Mouse (Mus musculus) bone marrow macrophage, adult 2 months (primary cell): Measurements from ENCODE around the gene Flad1. TPM values are rescaled to one million over a fixed set of nuclear protein-coding genes. Genes with fewer than 3 reads are reported as not detected.
A peak's percentile ranks its signal among the peaks of the same experiment; 100 is the strongest.

ENCODE experiments used
- H3K27ac ChIP-seq: 2 replicates; pipeline ENCODE4 v1.5.1; 2012; ENCODE audit warnings: low read depth, low read length; ENCODE audit not compliant: insufficient read depth
- H3K4me1 ChIP-seq: 2 replicates; pipeline ENCODE4 v1.6.1; 2012; ENCODE audit warnings: low read length; ENCODE audit not compliant: control insufficient read depth, insufficient read depth
- H3K4me3 ChIP-seq: 2 replicates; pipeline ENCODE4 v1.5.1; 2012; ENCODE audit warnings: mild to moderate bottlenecking, low read length, moderate library complexity; ENCODE audit not compliant: insufficient read depth
- CTCF ChIP-seq: IDR thresholded peaks from 2 replicates; pipeline ENCODE4 v1.5.1; 2012; ENCODE audit warnings: low read depth, mild to moderate bottlenecking, low read length, moderate library complexity
- POLR2A ChIP-seq: IDR thresholded peaks from 2 replicates; pipeline ENCODE4 v1.6.1; 2012; ENCODE audit warnings: mild to moderate bottlenecking, low read depth, low read length, borderline replicate concordance
- polyA plus RNA-seq: library from polyadenylated mRNA; stranded (reverse); fragments of >200 nt; gene quantifications from 2 replicates; pipeline ENCODE4 v1.2.4, GENCODE M21; 2012; ENCODE audit not compliant: missing spikeins, insufficient read depth, insufficient read length

Gene Flad1
- polyA plus RNA-seq, 1 experiment: 17.7 TPM

DNA sequence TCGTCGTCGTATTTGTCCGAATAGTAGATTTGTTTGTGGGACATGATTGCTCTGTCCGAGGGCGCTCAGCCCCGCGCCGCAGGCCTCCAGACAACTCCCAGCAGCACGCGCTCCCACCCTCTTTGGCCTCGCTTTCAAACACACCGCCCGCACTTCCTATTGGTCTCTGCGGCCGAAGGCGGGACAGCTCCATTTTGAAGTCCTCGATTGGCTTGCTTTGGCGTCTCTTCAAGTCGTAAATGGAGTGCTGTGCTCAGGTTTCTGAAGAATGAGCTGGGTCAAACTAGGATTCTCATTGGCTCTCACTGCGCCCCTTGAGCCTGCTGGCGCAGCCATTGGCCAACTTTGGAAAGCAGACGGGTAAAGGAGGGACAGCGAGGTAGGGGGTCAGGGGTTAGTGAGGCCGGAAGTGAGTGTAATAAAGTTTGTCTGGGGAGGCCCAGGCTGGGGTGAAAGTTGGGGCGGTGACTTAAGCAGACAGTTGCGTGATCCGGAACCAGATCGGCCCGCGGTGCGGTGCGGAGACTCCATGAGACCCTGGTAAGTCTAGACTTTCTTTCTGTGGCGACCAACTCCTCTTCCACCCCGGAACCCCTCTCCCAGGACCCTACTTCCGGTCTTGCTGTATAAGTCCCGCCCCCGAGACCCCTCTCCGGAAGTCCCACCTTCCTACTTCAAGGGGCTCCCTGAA is 6.6 kb upstream of the Flad1 start, which contains the start of the genes Cks1b and Shc1:
Gene Cks1b (minus strand): TSS at position 214 of the 691 bp plus-strand sequence.
Gene Shc1 (plus strand): TSS at position 274 of the 691 bp plus-strand sequence.
- Histone ChIP-seq H3K27ac (peak within 1 kb of the TSS; percentile 95), H3K4me3 (peak within 1 kb of the TSS; percentile 90), H3K4me1 (peaks cover 37% of the 10 kb centered on the region)
- TF ChIP-seq CTCF (no peak), POLR2A (no peak)

DNA sequence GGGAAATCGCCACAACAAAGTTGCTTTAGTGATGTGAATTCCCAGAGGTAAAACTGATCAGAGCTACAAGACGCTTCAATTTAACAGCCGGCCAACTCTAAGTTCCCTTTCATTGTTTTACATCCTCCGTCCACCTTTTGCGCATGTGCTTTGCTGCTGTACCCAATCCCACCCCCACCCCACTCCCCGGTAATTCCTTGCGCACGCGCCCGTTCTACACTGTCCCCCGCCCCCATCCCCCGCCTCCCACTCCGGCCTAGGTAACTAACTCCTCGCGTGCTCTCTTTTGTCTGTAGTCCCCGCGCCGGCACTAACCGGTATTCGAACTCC is 6.1 kb upstream of the Flad1 start:
- Histone ChIP-seq H3K27ac (peak overlapping the region; percentile 70), H3K4me1 (peaks cover 32% of the 10 kb centered on the region), H3K4me3 (peak overlapping the region; percentile 90)
- TF ChIP-seq CTCF: no peak

DNA sequence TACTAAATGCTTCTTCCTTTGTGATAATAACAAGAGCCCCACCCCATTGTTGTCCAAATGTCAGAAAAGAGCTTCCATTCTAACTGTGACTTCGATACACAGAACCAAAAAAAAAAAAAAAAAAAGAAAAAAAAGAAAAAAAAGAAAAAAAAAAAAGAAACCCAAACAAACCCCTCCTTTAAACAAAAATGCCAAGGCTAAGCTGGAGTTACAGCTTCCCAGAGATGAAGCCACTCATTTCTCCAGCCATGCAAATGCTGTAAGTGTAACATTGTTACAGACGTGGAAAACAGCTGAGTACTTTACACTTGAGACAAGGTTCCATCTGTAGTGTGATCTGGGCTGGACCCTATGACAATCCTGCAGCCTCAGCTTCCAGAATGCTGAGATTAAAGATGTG is 5.5 kb upstream of the Flad1 start:
- H3K27ac ChIP-seq: peak overlapping the region; percentile 36; the same call in 1 of the 2 replicates
- H3K4me3 ChIP-seq: peak overlapping the region; percentile 90
- no peak for TF ChIP-seq CTCF
- TF ChIP-seq POLR2A: no peak
- peaks cover 27% of the 10 kb centered on the region for H3K4me1 ChIP-seq

DNA sequence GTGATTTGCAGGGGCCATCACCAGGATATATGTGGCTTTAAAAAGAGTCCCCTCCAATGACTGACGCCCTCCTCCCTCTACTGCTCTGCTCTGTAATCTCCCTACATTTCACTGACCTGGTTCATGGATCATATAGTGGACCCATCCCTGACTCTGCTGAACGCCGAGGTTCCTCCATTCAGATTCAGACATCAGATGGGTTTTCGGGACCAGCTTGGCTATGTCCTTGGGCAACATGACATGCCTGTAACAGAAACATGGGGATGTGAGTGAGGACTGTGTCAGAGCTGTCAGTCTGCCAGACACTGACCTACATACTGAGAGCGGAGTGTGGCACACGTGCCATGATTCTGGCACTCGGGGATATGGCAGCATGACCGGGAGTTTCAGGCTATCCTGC is 4.5 kb upstream of the Flad1 start:
- H3K27ac ChIP-seq: no peak overlapping the region
- H3K4me3 ChIP-seq: no peak overlapping the region
- peaks cover 20% of the 10 kb centered on the region for H3K4me1 ChIP-seq
- TF ChIP-seq POLR2A: no peak
- TF ChIP-seq CTCF: no peak

DNA sequence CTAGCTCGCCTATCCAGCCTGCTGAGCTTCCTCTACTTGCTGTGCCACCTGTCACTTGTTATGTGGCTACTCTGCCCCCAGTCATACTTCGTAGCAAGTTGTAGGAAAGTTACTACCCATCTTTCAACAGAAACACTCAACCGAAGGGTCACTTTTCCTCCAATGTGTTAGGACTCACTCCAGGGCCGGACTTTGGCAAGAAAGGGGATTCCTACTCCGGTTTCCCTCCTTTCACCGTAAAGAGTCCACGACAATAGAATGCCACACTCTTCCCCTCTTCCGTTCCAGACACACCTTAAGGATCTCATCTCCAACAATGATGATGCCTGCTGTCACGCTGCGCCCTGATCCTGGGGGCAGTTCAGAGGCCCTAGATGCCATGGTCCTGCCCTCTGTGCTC is 806 bp downstream of the Flad1 start:
- peak overlapping the region; percentile 79 for H3K4me3 ChIP-seq
- TF ChIP-seq POLR2A: no peak
- TF ChIP-seq CTCF: no peak
- peaks cover 5% of the 10 kb centered on the region for H3K4me1 ChIP-seq

DNA sequence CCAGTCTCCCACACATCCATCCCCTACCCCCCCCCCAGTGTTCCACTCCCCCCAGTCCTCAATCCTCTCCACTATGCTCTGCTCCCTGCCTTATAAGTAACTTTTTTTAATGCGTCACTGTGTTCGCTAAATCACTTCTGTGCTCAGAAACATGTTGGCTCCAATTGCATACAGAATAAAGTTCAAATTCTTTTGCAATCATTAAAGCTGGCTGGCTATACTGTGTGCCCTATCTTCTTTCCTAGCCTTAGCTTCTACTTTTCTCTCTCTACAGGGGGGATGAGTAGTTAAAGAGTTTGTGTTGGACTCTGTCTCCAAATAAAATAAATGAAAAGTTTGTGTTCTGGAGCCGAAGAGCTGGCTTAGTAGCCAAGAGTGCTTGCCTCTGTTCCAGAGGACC is 2.0 kb downstream of the Flad1 start:
- TF ChIP-seq POLR2A: no peak
- no peak for TF ChIP-seq CTCF
- Histone ChIP-seq H3K4me1 (peaks cover 5% of the 10 kb centered on the region), H3K4me3 (no peak overlapping the region), H3K27ac (no peak overlapping the region)

More for the DNA sequence above, 806 bp downstream of the Flad1 start:
- no peak overlapping the region for H3K27ac ChIP-seq

DNA sequence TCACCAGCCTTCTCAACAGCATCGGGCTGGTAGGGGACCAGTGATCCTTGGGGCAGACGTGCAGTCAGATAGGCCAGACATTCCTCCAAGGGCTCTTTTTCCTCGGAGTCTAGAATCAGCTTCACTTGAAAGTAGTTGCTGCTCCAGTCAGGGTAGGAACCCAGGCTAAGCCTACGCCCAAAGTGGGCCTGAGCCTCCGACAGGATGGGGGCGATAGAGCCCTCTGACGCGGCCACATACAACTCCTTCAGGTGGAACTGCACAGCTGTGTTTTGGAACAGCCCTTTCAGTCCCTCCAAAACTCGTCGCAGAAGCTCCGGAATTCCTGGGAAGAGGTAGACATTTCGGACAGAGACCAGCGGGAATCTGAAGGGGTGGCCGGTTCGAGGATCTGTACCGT is 3.2 kb downstream of the Flad1 start:
- H3K4me1 ChIP-seq: peaks cover 5% of the 10 kb centered on the region
- H3K4me3 ChIP-seq: no peak overlapping the region
- TF ChIP-seq POLR2A: no peak
- TF ChIP-seq CTCF: no peak
- H3K27ac ChIP-seq: no peak overlapping the region

DNA sequence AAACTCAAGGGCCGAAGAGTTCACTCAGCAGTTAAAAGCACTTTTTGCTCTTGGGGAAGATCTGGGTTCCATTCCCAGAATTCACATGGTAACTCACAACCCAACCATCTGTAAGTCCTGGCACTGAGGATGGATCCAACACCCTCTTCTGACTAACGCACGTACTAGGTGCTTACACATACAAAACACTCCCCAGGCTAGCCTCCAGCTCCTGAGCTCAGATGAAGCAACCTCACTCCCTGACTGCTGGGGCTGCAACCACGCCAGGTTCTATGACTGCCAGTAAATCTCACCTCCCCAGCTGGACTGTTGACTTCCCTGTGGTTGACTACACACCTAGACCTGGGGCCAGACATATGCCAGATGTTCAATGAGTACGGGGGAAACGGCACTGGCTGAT is 4.8 kb downstream of the Flad1 start:
- no peak overlapping the region for H3K27ac ChIP-seq
- H3K4me1 ChIP-seq: peaks cover 5% of the 10 kb centered on the region
- H3K4me3 ChIP-seq: no peak overlapping the region
- TF ChIP-seq POLR2A (no peak), CTCF (no peak)

DNA sequence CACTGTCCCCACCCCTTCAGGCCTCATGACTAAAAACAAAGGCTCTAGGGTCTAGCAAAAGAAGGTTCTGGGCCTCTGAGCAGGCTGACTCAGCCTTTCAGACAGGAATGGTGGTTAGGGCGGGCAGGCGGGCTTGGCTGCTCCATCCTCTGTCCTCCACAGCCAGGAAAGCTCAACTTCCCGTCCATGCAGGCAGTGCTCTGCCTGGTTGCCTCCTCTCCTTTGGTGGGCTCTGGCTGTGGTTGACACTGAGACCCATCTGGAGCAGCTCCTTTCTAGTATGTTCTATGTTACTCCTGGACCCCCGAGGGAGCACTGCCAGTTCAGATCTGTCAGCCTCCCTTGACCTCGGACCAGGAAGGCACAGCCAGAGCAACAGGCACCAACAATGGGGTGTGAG is 9.0 kb downstream of the Flad1 start, which contains the start of gene Lenep:
Gene Lenep (minus strand): TSS at position 101 of the 400 bp plus-strand sequence.
- Histone ChIP-seq H3K4me1 (no peaks in the 10 kb centered on the region), H3K27ac (no peak within 1 kb of the TSS), H3K4me3 (no peak within 1 kb of the TSS)
- TF ChIP-seq POLR2A (no peak), CTCF (no peak)

DNA sequence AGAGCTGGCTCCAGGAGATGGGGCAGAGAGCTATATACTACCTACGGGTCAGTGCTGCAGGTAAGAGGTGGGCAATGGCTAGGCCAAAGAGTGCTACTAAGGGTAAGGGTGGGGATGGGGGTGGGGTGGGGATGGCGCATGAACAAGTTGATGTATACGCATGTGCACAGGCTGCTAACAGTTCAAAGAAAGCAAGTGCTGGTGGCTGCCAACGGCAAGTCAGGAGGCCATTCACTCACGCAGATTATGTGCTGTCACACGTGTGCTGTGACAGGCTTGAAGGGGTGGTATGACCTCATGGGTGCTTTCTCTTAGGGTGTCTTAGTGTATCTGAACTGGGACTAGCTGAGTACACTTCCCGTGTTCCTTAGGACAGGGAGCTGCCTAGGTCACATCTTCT is 10.3 kb downstream of the Flad1 start:
- TF ChIP-seq POLR2A (no peak), CTCF (no peak)
- H3K4me3 ChIP-seq: no peak overlapping the region
- no peak overlapping the region for H3K27ac ChIP-seq
- H3K4me1 ChIP-seq: peaks cover 3% of the 10 kb centered on the region; the same call in 1 of the 2 replicates

DNA sequence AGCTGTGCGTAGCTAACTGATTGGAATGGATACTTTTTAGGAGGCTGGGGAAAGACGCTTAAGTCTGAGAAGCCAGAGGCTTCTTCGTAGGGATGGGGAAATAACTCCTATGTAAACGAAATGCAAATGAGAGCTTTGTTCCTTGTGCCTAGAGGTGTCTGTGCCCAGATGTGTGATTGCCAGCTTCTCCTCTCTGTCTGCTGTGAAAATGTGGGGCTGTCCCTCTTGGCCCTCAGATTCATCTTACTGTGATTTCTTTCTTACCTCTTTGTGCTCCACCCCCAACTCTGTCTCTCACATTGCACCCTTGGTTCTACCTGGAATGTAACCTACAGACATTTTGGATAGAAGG is 15.0 kb downstream of the Flad1 start:
- peaks cover 3% of the 10 kb centered on the region; the same call in 1 of the 2 replicates for H3K4me1 ChIP-seq
- TF ChIP-seq CTCF (no peak), POLR2A (no peak)
- H3K4me3 ChIP-seq: peak overlapping the region; percentile 49; the same call in 1 of the 2 replicates
- H3K27ac ChIP-seq: no peak overlapping the region
